Mouse (Mus musculus) kidney, postnatal 10 days (tissue): Measurements from ENCODE around the gene Crocc2.

Experiments used
- DNase-seq: peaks from one replicate; pipeline ENCODE4 v3.0.0; 2021; ENCODE audit warnings: mixed read lengths

Crocc2 gene

DNA sequence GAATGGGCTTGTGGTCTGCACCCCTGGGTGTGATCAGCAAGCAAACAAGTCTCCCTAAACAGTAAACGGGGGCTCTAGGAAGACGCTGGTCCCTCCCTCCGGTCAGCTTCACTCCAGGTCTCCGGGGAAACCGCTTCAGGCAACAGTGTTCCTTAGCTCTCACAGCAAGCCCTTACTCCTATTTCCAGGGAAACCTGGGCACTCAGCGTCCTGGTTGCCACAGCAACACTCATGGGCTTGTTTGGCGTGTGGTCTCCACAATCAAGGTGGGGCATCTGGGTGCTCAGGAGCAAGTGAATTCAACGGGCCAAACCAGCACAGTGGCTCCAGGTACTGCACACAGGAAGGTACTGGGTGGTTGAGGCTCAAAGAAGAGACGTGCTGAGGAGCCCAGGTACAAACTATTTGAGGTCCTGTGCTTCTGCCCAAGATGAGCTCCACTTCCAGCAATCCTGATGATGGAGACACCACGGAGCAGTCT is at the start of gene Crocc2:
Crocc2 (plus strand) TSS at position 431 of the 481 bp plus-strand sequence.
- DNase-seq: no peak

GRCm38 (mm10) chr1:93118816-93119215 is 49.7 kb upstream of the Crocc2 start:
- DNase-seq: no peak

DNA sequence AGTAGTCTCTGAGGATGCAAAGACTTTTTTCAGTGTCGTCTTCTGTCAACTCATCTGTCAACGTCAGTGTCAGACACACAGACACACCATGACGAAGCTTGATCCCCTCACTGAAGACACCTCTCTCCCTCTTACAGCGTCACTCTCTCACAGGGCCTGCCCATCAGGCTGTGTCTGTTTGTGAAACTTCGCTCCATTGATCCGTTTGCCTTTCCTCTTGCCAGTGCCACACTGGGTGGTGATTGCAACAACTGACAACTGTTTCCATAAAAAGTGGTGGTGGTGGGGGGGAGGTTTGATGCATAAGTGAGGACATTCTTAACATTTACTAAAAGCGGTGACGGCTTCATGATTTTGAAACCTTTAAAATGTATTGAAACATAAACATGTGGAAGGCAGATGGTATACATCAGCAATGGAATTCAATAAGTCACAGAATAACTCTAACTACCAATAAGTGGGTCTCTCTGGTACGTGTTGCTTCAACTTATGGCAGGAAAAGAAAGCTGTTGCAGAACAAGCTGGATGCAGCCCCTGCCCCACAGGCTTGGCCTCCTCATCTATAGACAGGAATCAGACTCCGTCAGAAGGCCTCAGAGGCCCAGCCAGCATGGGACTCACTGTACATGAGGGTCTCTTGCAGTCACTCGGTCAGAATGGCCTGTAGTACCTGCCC is 45.2 kb upstream of the Crocc2 start:
- no peak for DNase-seq

- DNase-seq: no peak
Observed at GRCm38 (mm10) chr1:93124066-93124465, 44.5 kb upstream of the Crocc2 start.

GRCm38 (mm10) chr1:93125256-93125655 is 43.3 kb upstream of the Crocc2 start:
- DNase-seq: no peak

DNA sequence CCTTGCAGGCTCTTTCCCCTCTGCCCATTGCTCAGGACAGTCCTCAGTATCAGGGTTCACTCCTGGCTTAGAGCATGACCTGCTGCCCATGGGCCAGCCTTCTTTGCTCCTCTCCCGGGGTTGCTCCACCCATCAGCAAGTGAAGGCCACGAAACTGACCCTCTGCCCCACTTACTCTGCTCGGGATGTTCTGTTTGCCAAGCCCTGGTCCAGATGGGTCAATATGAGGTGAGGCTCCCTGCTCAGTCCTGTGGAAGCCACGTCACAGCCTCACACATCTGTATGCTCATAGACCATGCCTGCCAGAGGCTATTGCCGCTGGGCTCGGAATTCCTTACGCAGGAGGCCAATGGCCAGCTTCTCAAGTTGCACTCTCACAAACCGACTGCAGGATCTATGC is 40.3 kb upstream of the Crocc2 start:
- no peak for DNase-seq

DNA sequence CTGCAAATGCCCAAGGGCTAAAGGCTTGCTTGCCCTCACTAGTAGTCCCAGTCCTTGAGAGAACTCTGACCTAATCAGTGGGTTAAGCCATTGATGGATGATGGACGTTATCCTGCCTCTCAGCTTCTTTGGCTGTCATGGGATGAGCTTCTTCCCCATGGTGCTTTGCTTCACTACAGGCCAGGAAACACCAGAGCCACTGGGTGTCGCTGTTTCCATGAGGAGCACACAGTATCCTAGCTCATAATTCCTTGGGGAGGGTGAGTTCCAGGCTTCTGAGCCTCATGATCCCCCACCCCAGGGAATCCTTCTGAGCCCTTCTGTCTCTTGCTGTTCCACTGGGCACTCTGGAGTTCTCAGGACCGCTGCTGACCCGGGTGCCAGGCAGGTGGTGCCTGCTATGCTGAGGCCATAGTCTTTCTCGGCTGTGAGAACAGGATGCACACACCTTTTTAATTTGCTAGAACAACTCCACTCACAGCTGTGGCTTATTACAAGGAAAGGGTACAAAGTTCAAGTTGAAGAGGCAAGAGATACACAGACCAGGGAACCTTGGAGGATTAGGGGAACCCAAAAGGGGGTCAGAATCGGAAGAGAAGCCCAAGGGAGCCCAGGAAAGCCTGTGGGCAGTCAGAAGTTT is 39.7 kb upstream of the Crocc2 start:
- DNase-seq: peak; percentile 85

DNA sequence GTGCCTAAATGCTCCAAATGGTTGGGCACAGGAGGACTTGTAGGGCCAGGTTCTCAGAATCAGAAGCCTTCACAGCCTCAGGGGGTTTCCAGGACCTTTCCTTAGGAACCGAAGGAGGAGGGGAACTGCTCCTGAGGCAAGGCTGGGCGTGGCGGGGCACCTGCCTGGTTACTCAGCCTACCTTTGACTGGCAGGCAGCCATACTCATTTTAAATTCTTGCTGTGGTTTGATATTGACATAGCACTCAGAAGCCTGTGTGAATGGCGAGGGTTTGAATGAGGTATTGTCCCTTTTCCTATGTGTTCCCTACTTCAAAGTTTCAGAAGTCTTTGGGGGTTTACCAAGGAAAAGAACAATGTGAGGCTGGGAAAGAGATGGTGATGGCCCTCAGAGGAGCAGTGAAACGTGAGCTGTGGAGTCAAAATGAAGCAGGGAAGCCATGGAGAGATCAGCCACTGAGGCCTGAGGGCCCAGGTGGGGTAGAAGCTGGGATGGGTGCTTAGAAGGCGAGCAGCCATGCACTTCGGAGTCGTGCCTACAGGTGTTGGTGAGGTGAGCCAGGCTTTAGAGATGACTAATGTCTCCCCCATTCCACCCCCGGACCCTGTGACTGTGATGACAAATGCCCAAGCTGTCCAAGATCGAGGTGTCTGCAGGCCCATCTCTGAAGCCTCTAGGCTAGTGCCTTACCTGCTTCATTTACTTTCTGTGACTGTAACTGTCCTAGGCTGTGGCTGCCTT is 38.1 kb upstream of the Crocc2 start:
- no peak for DNase-seq

DNA sequence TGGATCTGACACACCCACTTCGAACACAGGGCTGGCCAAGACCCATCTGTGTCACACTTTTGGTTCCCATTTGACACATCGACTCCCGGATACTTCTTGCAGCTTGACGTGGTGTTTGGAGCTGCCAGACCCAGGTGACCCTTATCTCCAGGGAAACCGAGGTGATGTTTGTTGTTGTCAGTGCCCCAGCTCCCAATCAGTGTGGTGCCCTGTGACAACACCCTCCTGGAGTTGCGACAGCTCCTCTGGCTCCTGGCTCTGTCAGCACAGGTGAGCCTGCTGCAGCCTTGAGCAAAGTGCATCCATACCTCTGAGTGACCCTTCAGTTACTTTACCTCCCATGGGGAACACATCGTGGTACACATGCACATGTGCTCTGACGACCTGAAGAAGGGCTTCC is 35.8 kb upstream of the Crocc2 start:
- DNase-seq: no peak

DNA sequence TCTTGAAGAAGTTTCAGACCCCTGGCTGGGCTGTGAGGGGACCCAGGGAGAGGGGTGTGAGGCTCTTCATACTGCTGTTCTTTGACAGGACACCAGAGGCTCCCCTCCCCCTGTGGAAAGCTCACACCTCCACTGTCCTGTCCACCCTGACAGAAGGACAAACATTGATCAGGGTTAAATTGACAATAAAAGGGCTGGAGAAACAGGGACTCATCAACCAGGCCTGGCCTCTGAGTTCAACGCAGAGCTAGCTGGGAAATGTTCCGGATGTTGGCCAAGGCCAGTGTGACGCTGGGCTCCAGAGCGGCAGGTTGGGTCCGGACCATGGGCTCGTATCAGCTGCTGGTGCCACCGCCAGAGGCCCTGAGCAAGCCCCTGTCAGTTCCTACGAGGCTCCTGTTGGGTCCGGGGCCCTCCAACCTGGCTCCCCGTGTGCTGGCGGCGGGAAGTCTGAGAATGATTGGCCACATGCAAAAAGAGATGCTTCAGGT is 33.4 kb upstream of the Crocc2 start, which contains the start of gene Agxt:
Agxt (plus strand) TSS at position 205 of the 491 bp plus-strand sequence.
- DNase-seq: no peak

- peak; percentile 83 for DNase-seq
Observed at GRCm38 (mm10) chr1:93138534-93138933, 30.0 kb upstream of the Crocc2 start.

DNA sequence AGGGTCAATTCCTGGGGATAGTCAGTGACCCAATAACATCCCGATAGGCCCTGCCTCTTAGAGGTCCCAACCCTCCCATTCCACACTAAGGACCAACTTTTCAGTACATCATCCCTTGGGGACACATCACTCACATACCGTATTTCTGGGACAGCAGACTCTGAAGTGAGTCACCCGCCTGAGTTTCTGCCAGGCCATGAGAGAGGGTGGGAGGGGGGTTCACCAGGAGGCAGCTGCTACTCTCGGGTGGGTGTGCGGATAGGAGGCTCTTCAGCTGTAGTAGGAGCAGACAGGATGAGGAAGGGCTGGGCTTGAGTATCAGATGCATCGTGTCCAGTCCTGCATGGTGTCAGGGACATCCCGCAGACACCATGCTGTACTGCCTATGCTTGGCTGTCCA is 28.8 kb upstream of the Crocc2 start:
- DNase-seq: no peak

GRCm38 (mm10) chr1:93142871-93143270 is 25.7 kb upstream of the Crocc2 start:
- no peak for DNase-seq

GRCm38 (mm10) chr1:93144176-93144575 is 24.3 kb upstream of the Crocc2 start:
- no peak for DNase-seq

GRCm38 (mm10) chr1:93150907-93151661 is 17.4 kb upstream of the Crocc2 start:
- no peak for DNase-seq

DNA sequence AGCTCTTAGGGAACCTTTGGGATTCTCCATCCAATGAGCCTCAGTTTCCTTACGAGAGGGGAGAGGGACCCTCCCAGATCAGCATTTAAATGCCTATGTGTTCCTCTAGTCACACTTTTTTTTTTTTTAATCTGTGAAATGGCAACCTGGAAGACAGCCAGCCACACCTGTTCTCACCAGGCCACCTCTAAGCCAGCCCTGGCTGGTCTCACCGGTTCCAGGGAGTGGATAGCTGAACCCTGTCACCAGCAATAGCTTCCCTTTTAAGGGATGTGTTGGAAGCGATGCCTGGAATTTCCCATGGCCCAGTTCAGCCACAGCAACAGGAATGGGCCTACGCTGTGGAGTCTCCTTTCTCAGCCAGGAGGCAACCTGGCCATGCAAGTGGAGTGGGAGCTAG is 11.0 kb upstream of the Crocc2 start:
- DNase-seq: peak; percentile 59

DNA sequence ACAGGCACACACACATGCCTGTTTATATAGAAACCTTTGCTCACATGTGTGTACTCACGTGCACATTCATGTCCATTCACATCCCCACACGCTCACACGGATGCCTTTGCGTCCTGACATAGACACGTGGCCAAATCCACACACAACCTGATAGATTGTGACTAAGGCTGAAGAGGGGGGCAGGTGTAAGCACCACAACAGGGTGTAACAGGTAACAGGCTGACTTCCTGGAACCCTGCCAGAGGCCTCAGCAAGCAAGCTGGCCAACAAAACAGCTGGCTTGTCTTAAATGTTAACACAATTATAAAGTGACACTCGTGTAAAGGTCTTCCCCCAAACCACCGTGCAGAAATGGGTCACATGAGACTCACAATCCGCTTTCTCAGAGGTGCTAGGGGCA is 9.6 kb upstream of the Crocc2 start:
- DNase-seq: peak; percentile 45

DNA sequence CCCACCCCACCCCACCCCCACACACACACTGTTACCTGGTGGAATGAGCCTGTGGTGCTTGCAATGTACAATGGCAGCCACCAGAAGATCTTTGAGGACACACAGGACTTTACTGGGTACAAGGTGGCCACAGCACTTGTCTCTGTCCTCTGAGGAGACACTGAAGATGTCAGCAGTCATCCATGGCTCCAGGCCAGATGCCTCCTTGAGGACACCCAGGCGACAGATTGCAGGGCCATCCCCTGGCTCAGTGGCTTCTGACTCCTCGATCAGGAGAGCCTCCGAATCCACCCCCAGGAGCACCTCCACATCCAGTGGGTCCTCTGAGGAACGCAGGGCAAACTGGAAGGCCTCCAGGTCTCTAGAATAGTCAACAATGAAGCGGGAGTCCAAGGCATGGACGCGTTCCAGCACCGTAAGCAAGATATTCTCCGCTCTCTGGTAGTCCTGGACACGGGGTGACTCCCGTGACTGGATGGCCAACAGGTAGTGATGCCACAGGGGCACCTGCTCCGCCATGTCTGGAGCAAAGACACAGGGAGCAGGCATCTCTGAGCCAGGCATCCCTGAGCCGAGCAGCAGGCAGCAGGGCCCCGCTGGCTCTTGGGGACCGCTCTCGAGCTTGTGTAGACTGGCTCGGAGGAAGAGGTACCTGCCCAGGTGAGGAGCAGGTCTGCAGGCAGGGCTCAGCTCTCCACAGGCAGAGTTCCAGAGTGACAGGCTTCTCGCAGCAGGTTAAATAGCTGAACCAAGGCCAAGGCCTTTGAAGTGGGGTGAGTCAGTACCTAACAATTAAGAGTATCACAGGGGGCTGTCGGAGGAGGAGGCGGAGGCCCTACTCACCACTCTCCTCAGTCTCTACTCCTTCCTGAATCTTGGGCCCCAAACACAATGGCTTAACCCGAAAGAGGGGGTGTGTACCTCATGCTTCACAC is 8.7 kb upstream of the Crocc2 start:
- DNase-seq: peak; percentile 25

GRCm38 (mm10) chr1:93160501-93161133 is 7.9 kb upstream of the Crocc2 start, which contains the start of gene 2310007B03Rik:
Gene 2310007B03Rik, minus strand, starts transcription at chr1:93160948.
- DNase-seq: peak; percentile 74

GRCm38 (mm10) chr1:93161350-93161749 is 7.2 kb upstream of the Crocc2 start:
- no peak for DNase-seq

- DNase-seq: no peak
Observed at GRCm38 (mm10) chr1:93161921-93162320, 6.6 kb upstream of the Crocc2 start.
